Mouse (Mus musculus): Measurements from ENCODE around the gene Cdk5rap3. TPM values are rescaled to one million over a fixed set of nuclear protein-coding genes. Genes with fewer than 3 reads are reported as not detected.

Gene Cdk5rap3
- polyA plus RNA-seq (2015; fragmentation: Nextera tagmentation; extraction: Ambion mirVana): 67.2 and 76.5 TPM in 2 replicates

DNA sequence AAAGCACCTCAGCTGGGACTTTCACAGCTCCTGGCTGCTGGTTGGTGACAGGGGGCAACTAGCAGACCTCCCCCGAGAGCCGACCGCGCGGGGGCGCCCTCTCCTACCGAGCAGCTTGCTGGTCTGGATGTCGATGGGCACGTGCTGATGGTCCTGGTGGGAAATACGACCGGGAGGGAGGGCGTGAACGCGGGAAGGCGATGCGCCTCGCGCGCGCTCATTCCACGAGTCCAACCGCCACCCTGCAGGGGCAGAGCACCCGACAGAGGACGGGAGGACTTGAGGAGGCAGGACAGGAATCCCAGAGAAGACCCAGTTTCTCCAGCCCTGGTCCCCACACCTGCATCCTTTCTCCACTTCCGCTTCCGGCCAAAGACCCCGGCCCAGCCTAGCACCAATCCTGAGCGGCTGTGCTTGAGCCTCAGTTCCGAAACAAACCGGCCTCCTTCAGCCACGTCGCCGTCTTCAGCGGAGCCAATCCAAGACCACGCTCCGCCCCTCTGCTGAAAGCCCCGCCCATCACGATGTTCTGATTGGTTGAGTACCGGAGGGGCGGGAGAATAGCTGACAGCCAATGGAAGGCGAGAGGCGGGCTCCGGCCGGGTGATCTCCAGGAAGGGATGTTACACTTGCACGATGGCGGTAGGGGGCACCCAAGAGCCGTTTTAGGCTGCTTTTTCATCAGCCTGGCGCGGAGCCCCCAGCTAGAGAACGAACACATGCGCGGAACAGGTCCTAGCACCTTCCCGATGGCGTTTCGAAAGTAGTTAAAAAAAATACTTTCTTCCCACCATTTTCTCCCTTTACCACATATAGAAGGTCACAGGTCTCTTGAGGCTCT is at the start of gene Cdk5rap3:
Gene Cdk5rap3 (minus strand): TSS at position 453 of the 841 bp plus-strand sequence.
- Histone ChIP-seq H3K4me2 (peak within 1 kb of the TSS; percentile 93), H3K36me3 (0 out of 2 replicates have a peak, but pooled peaks cover 9% of the 10 kb centered on the region), H3K4me3 (replicated peaks) (peak within 1 kb of the TSS; percentile 80), H3K27me3 (replicated peaks) (no peaks in the 10 kb centered on the region), H3K9ac (peak within 1 kb of the TSS; percentile 75), H3K9me3 (no peaks in the 10 kb centered on the region), H3K4me1 (0 out of 2 replicates have a peak, but pooled peaks cover 5% of the 10 kb centered on the region), H3K27ac (peak within 1 kb of the TSS; percentile 81)
- under 1% methylated on average over 55 of the region's 55 CpGs for WGBS
- peak; percentile 95 for ATAC-seq (ENCODE audit: insufficient read depth, low FRiP score, low read depth)

DNA sequence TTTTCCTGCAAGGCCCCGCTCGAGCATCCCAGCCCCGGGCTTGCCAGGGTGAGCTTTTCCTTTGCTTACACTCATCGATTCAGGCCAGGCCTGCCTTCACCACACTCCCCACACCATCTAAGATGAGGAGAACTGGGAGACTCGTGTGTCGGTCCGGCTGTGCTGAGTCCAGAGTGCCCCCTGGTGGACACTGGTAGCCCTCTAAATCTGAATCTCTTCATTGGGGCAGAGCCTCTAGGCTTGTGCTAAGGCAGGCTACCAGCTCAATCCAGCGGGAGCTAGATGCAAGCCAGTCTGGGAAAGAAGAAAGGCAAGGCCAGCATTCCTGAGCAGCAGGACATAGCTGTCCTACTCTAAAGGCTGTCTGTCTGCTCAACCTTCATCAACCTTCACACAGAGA is 47.3 kb upstream of the Cdk5rap3 start:
- Histone ChIP-seq H3K27ac (no peak overlapping the region), H3K4me2 (no peak overlapping the region), H3K4me1 (peaks cover 8% of the 10 kb centered on the region; the same call in 1 of the 2 replicates), H3K27me3 (replicated peaks) (no peaks in the 10 kb centered on the region), H3K4me3 (replicated peaks) (no peak overlapping the region), H3K9ac (no peak overlapping the region), H3K36me3 (peaks cover 20% of the 10 kb centered on the region), H3K9me3 (no peaks in the 10 kb centered on the region)
- WGBS: 10% methylated on average over 8 of the region's 8 CpGs
- ATAC-seq (ENCODE audit: insufficient read depth, low FRiP score, low read depth): peak; percentile 74

GRCm38 (mm10) chr11:96957061-96957805 is 40.9 kb upstream of the Cdk5rap3 start:
- no peaks in the 10 kb centered on the region for H3K4me1 ChIP-seq
- H3K4me3 ChIP-seq (replicated peaks): no peak overlapping the region
- no peak for ATAC-seq (ENCODE audit: insufficient read depth, low FRiP score, low read depth)
- H3K9me3 ChIP-seq: no peaks in the 10 kb centered on the region
- H3K27ac ChIP-seq: no peak overlapping the region
- WGBS: 88% methylated on average over 10 of the region's 10 CpGs
- H3K4me2 ChIP-seq: no peak overlapping the region
- no peaks in the 10 kb centered on the region for H3K27me3 ChIP-seq (replicated peaks)
- H3K9ac ChIP-seq: no peak overlapping the region
- peaks cover 53% of the 10 kb centered on the region for H3K36me3 ChIP-seq

GRCm38 (mm10) chr11:96956009-96956724 is 39.9 kb upstream of the Cdk5rap3 start:
- no peak overlapping the region for H3K4me3 ChIP-seq (replicated peaks)
- ATAC-seq (ENCODE audit: insufficient read depth, low FRiP score, low read depth): peak; percentile 72
- peak overlapping the region; percentile 32; the same call in 1 of the 2 replicates for H3K27ac ChIP-seq
- 58% methylated on average over 20 of the region's 20 CpGs for WGBS
- no peaks in the 10 kb centered on the region for H3K27me3 ChIP-seq (replicated peaks)
- H3K4me2 ChIP-seq: no peak overlapping the region
- H3K9ac ChIP-seq: no peak overlapping the region
- no peaks in the 10 kb centered on the region for H3K4me1 ChIP-seq
- no peaks in the 10 kb centered on the region for H3K9me3 ChIP-seq
- peaks cover 48% of the 10 kb centered on the region for H3K36me3 ChIP-seq

DNA sequence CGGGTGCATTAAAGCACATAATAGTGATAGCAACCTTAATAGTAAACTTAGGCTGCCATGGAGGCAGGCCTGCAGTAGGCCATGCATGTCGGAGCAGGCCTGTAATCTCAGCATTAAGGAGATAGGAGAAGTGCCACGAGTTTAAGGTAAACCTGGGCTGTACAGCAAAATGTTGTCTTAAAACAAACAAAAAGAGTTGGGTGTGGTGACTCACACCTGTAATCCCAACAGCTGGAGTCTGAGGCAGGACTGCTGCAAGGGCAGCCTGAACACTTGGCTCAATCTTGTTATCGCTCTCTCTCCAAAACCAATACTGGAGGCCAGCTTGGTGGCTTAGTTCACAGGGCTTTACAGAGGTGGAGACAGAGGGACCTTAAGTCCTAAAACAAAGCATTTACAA is 38.8 kb upstream of the Cdk5rap3 start:
- Histone ChIP-seq H3K9ac (no peak overlapping the region), H3K9me3 (no peaks in the 10 kb centered on the region), H3K4me1 (no peaks in the 10 kb centered on the region), H3K4me2 (no peak overlapping the region), H3K4me3 (replicated peaks) (no peak overlapping the region), H3K36me3 (peaks cover 48% of the 10 kb centered on the region), H3K27ac (peak overlapping the region; percentile 32; the same call in 1 of the 2 replicates), H3K27me3 (replicated peaks) (no peaks in the 10 kb centered on the region)
- ATAC-seq (ENCODE audit: insufficient read depth, low FRiP score, low read depth): peak; percentile 23; the same call in 1 of the 2 replicates
- 80% methylated on average over 4 of the region's 4 CpGs for WGBS

DNA sequence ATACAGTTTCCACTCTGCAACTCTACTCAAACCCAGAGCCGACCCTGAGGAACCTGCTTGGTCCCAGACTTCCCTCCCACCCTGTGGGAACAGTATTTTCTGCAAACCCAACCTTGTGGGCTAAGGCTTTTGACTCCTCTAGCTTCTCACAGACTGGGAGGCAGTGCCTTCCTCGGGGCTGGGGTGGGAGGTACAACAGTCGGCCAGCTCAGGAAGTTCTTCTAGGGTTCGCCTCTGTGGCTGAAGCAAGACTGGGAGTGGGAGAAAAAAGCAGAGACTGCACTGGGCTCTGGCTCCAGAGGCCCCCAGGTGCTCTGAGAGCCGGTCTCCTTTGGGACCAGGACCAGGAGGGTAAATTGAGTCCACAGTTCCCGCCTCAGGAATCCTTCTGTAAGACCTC is 36.6 kb upstream of the Cdk5rap3 start:
- ATAC-seq (ENCODE audit: insufficient read depth, low FRiP score, low read depth): no peak
- H3K4me3 ChIP-seq (replicated peaks): no peak overlapping the region
- H3K9ac ChIP-seq: no peak overlapping the region
- no peak overlapping the region for H3K27ac ChIP-seq
- H3K9me3 ChIP-seq: no peaks in the 10 kb centered on the region
- 68% methylated on average over 6 of the region's 6 CpGs for WGBS
- no peaks in the 10 kb centered on the region for H3K27me3 ChIP-seq (replicated peaks)
- no peaks in the 10 kb centered on the region for H3K4me1 ChIP-seq
- peaks cover 44% of the 10 kb centered on the region for H3K36me3 ChIP-seq
- no peak overlapping the region for H3K4me2 ChIP-seq

- WGBS: 71% methylated on average over 10 of the region's 10 CpGs
- H3K9ac ChIP-seq: no peak overlapping the region
- H3K9me3 ChIP-seq: no peaks in the 10 kb centered on the region
- no peak for ATAC-seq (ENCODE audit: insufficient read depth, low FRiP score, low read depth)
- no peaks in the 10 kb centered on the region for H3K27me3 ChIP-seq (replicated peaks)
- H3K4me3 ChIP-seq (replicated peaks): no peak overlapping the region
- peaks cover 39% of the 10 kb centered on the region for H3K36me3 ChIP-seq
- no peak overlapping the region for H3K4me2 ChIP-seq
- H3K4me1 ChIP-seq: no peaks in the 10 kb centered on the region
- no peak overlapping the region for H3K27ac ChIP-seq
Measured at GRCm38 (mm10) chr11:96952426-96952825, 36.1 kb upstream of the Cdk5rap3 start.

DNA sequence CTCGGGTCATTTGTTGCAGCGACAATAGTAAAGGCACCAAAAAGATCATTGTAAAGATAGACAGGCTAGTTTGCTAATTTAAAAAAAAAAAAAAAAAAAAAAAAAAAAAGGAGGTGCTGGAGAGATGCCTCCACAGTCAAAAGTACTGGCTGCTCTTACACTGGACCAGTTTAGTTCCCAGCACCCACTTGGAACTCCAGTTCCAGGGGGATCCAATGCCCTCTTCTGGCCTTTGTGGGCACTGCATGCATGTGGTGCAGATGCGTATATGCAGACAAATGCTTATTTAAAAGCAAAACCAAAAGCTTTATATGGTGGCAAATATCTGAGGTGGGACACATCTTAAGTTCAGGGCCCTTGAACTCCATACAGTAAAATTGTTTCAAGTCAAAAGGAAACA is 34.5 kb upstream of the Cdk5rap3 start:
- 0 out of 2 replicates have a peak, but pooled peaks cover 6% of the 10 kb centered on the region for H3K4me1 ChIP-seq
- H3K4me3 ChIP-seq (replicated peaks): no peak overlapping the region
- no peaks in the 10 kb centered on the region for H3K27me3 ChIP-seq (replicated peaks)
- no peak for ATAC-seq (ENCODE audit: insufficient read depth, low FRiP score, low read depth)
- WGBS: 97% methylated on average over 3 of the region's 3 CpGs
- H3K9me3 ChIP-seq: no peaks in the 10 kb centered on the region
- H3K27ac ChIP-seq: no peak overlapping the region
- no peak overlapping the region for H3K9ac ChIP-seq
- H3K4me2 ChIP-seq: no peak overlapping the region
- peaks cover 32% of the 10 kb centered on the region for H3K36me3 ChIP-seq

DNA sequence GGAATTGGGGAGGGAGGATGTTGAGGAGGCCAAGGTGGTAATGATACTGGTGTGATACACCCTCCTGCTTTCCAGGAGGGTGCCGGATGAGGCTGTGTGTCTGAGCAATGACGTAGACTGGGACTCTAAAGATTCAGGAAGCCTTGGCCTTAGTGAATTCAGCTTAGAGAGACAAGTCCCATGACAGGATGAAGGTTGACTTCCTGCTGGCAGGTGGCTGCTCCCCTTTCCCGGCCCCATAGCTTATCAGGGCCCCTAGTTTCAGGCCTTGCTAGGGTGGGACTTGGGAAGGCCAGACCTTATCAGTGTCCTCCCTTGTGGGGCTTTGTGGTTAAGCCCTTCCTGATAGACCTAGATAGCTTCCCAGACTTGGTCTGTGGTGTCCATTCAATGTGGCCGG is 31.6 kb upstream of the Cdk5rap3 start:
- peak overlapping the region; percentile 35; the same call in 1 of the 2 replicates for H3K27ac ChIP-seq
- no peak overlapping the region for H3K4me2 ChIP-seq
- H3K4me3 ChIP-seq (replicated peaks): no peak overlapping the region
- no peaks in the 10 kb centered on the region for H3K9me3 ChIP-seq
- WGBS: 77% methylated on average over 4 of the region's 4 CpGs
- peaks cover 23% of the 10 kb centered on the region for H3K4me1 ChIP-seq
- no peak overlapping the region for H3K9ac ChIP-seq
- peak; percentile 70 for ATAC-seq (ENCODE audit: insufficient read depth, low FRiP score, low read depth)
- H3K27me3 ChIP-seq (replicated peaks): no peaks in the 10 kb centered on the region
- peaks cover 10% of the 10 kb centered on the region for H3K36me3 ChIP-seq

DNA sequence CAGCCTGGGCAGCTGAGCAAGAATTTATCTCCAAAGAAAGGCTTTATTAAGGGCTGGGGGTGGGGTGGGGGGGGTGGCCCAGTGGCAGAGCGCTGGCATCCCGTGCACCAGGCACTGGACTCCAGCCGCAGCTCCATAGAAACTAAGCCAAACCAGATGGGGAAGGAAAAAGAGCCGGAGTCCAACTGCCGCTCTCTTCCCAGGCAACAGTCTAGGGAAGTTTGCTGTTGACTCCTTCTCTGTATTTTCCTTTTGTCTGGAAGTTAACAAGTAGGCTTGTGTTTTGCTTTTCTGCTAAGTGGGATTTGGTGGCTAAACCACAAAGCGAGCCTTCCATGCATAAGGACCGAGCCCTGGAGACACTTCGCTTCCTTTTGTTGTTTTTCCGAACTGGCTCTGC is 30.2 kb upstream of the Cdk5rap3 start:
- no peak for ATAC-seq (ENCODE audit: insufficient read depth, low FRiP score, low read depth)
- WGBS: 87% methylated on average over 9 of the region's 9 CpGs
- Histone ChIP-seq H3K36me3 (peaks cover 8% of the 10 kb centered on the region; the same call in 1 of the 2 replicates), H3K27me3 (replicated peaks) (no peaks in the 10 kb centered on the region), H3K4me3 (replicated peaks) (no peak overlapping the region), H3K9ac (no peak overlapping the region), H3K27ac (no peak overlapping the region), H3K4me1 (peaks cover 27% of the 10 kb centered on the region), H3K9me3 (no peaks in the 10 kb centered on the region), H3K4me2 (no peak overlapping the region)

- H3K36me3 ChIP-seq: no peaks in the 10 kb centered on the region
- H3K9ac ChIP-seq: peak overlapping the region; percentile 4; the same call in 1 of the 2 replicates
- H3K27me3 ChIP-seq (replicated peaks): no peaks in the 10 kb centered on the region
- H3K9me3 ChIP-seq: no peaks in the 10 kb centered on the region
- H3K27ac ChIP-seq: 0 out of 2 replicates have a peak overlapping the region, but pooled peaks have one; percentile 16
- ATAC-seq (ENCODE audit: insufficient read depth, low FRiP score, low read depth): no peak
- peak overlapping the region; percentile 84 for H3K4me2 ChIP-seq
- peak overlapping the region; percentile 54 for H3K4me3 ChIP-seq (replicated peaks)
- 69% methylated on average over 14 of the region's 14 CpGs for WGBS
- H3K4me1 ChIP-seq: peaks cover 27% of the 10 kb centered on the region
Measured at GRCm38 (mm10) chr11:96944844-96945580, 28.7 kb upstream of the Cdk5rap3 start.

Measured in stomach, embryonic 15.5 days (tissue).